Mouse (Mus musculus) kidney, embryonic 15.5 days (tissue): ENCODE data around the gene Chkb. TPM values are rescaled to one million over a fixed set of nuclear protein-coding genes. Genes with fewer than 3 reads are reported as not detected.

Experiments used
- ATAC-seq: fragments of 200-750 bp; cut with Nextera tagmentation; replicated peaks from 2 replicates; pipeline ENCODE4 v1.8.0; 2017; ENCODE audit warnings: moderate TSS enrichment; ENCODE audit not compliant: low FRiP score
- H3K27ac ChIP-seq: fragments of 300-500 bp; sonication (generic); 2 replicates; pipeline ENCODE4 v1.5.1; 2015; ENCODE audit warnings: mild to moderate bottlenecking, inconsistent platforms
- H3K27me3 ChIP-seq: fragments of 300-500 bp; sonication (generic); 2 replicates; pipeline ENCODE4 v1.6.1; 2015; ENCODE audit warnings: inconsistent platforms
- H3K36me3 ChIP-seq: fragments of 300-500 bp; sonication (generic); 2 replicates; pipeline ENCODE4 v1.6.1; 2015; ENCODE audit warnings: inconsistent platforms
- H3K4me1 ChIP-seq: fragments of 300-500 bp; sonication (generic); 2 replicates; pipeline ENCODE4 v1.6.1; 2015; ENCODE audit warnings: inconsistent platforms
- H3K4me2 ChIP-seq: fragments of 300-500 bp; sonication (generic); 2 replicates; pipeline ENCODE4 v1.6.1; 2015; ENCODE audit warnings: moderate library complexity, mild to moderate bottlenecking, inconsistent platforms
- H3K4me3 ChIP-seq: fragments of 300-500 bp; sonication (generic); replicated peaks from 2 replicates; pipeline ENCODE4 v1.5.1; 2015; ENCODE audit warnings: mild to moderate bottlenecking, inconsistent platforms
- H3K9ac ChIP-seq: fragments of 300-500 bp; sonication (generic); 2 replicates; pipeline ENCODE4 v1.6.1; 2015; ENCODE audit warnings: mild to moderate bottlenecking, inconsistent platforms
- H3K9me3 ChIP-seq: fragments of 300-500 bp; sonication (generic); replicated peaks from 2 replicates; pipeline ENCODE4 v1.6.1; 2016; ENCODE audit warnings: inconsistent platforms
- WGBS: fragments of 180-500 bp; shearing (Covaris S2); methylation state at CpG from one replicate; pipeline ENCODE4 v1.1.7; 2015; ENCODE audit warnings: mixed read lengths; 5-methylcytosine and 5-hydroxymethylcytosine counted together
- polyA plus RNA-seq: library from polyadenylated mRNA; unstranded; fragments of >200 nt; fragmentation: Nextera tagmentation; extraction: Ambion mirVana; gene quantifications from 2 replicates; pipeline ENCODE4 v1.2.1, GENCODE M21; 2015

Chkb gene
- polyA plus RNA-seq, 1 experiment from 2014 or later = 62.0 TPM

GRCm38 (mm10) chr15:89387127-89387526 is 42.6 kb downstream of the Chkb start:
- 51% methylated on average over 12 of the region's 12 CpGs for WGBS
- H3K4me3 ChIP-seq = no peak overlapping the region
- H3K27me3 ChIP-seq = peaks cover 5% of the 10 kb centered on the region

GRCm38 (mm10) chr15:89384617-89385016 is 45.1 kb downstream of the Chkb start, which contains the start of gene Klhdc7b:
Klhdc7b (plus strand) TSS chr15:89384917.
- no peak within 1 kb of the TSS for H3K4me2 ChIP-seq
- no peak within 1 kb of the TSS for H3K9ac ChIP-seq
- H3K27me3 ChIP-seq = peaks cover 24% of the 10 kb centered on the region
- H3K27ac ChIP-seq = no peak within 1 kb of the TSS
- H3K9me3 ChIP-seq = no peaks in the 10 kb centered on the region
- no peaks in the 10 kb centered on the region for H3K4me1 ChIP-seq
- 83% methylated on average over 7 of the region's 7 CpGs for WGBS
- no peaks in the 10 kb centered on the region for H3K36me3 ChIP-seq
- no peak for ATAC-seq
- H3K4me3 ChIP-seq = no peak within 1 kb of the TSS

More at GRCm38 (mm10) chr15:89387127-89387526, 42.6 kb downstream of the Chkb start:
- ATAC-seq = no peak
- no peaks in the 10 kb centered on the region for H3K9me3 ChIP-seq
- no peaks in the 10 kb centered on the region for H3K36me3 ChIP-seq
- H3K9ac ChIP-seq = no peak overlapping the region
- H3K27ac ChIP-seq = no peak overlapping the region
- H3K4me2 ChIP-seq = no peak overlapping the region
- no peaks in the 10 kb centered on the region for H3K4me1 ChIP-seq

GRCm38 (mm10) chr15:89379429-89379828 is 50.3 kb downstream of the Chkb start:
- ATAC-seq = no peak
- H3K4me2 ChIP-seq = peak overlapping the region; percentile 85
- peaks cover 63% of the 10 kb centered on the region for H3K27me3 ChIP-seq
- H3K27ac ChIP-seq = no peak overlapping the region
- H3K9ac ChIP-seq = no peak overlapping the region
- H3K9me3 ChIP-seq = no peaks in the 10 kb centered on the region
- no peaks in the 10 kb centered on the region for H3K36me3 ChIP-seq
- peaks cover 28% of the 10 kb centered on the region for H3K4me1 ChIP-seq
- H3K4me3 ChIP-seq = peak overlapping the region; percentile 44
- WGBS = 8% methylated on average over 10 of the region's 10 CpGs

- Histone ChIP-seq H3K9ac (peak within 1 kb of the TSS; percentile 38), H3K4me1 (peaks cover 33% of the 10 kb centered on the region), H3K27ac (no peak within 1 kb of the TSS), H3K27me3 (peaks cover 63% of the 10 kb centered on the region), H3K4me2 (peak within 1 kb of the TSS; percentile 85), H3K4me3 (peak within 1 kb of the TSS; percentile 44), H3K9me3 (no peaks in the 10 kb centered on the region), H3K36me3 (no peaks in the 10 kb centered on the region)
- no peak for ATAC-seq
- WGBS = under 1% methylated on average over 33 of the region's 33 CpGs
Measured at GRCm38 (mm10) chr15:89378831-89379401, 50.8 kb downstream of the Chkb start, which contains the start of gene Odf3b. Odf3b (minus strand) TSS chr15:89379282.

- ATAC-seq = no peak
- Histone ChIP-seq H3K9me3 (no peaks in the 10 kb centered on the region), H3K4me1 (peaks cover 37% of the 10 kb centered on the region), H3K27me3 (peaks cover 63% of the 10 kb centered on the region), H3K27ac (no peak overlapping the region), H3K4me3 (peak overlapping the region; percentile 44), H3K4me2 (peak overlapping the region; percentile 85), H3K9ac (peak overlapping the region; percentile 38; the same call in 1 of the 2 replicates), H3K36me3 (no peaks in the 10 kb centered on the region)
- WGBS = 12% methylated on average over 46 of the region's 46 CpGs
Measured at GRCm38 (mm10) chr15:89377938-89378828, 51.5 kb downstream of the Chkb start.

GRCm38 (mm10) chr15:89377362-89377761 is 52.3 kb downstream of the Chkb start:
- Histone ChIP-seq H3K27ac (no peak overlapping the region), H3K9ac (no peak overlapping the region), H3K4me2 (peak overlapping the region; percentile 40), H3K27me3 (peaks cover 60% of the 10 kb centered on the region), H3K4me1 (peaks cover 45% of the 10 kb centered on the region), H3K36me3 (peaks cover 4% of the 10 kb centered on the region), H3K4me3 (peak overlapping the region; percentile 4; the same call in 1 of the 2 replicates), H3K9me3 (no peaks in the 10 kb centered on the region)
- 4% methylated on average over 17 of the region's 18 CpGs for WGBS
- no peak for ATAC-seq

GRCm38 (mm10) chr15:89376957-89377356 is 52.8 kb downstream of the Chkb start, which contains the start of gene Tymp:
Tymp (minus strand) TSS chr15:89377039.
- Histone ChIP-seq H3K4me1 (peaks cover 49% of the 10 kb centered on the region), H3K27me3 (peaks cover 57% of the 10 kb centered on the region), H3K27ac (no peak within 1 kb of the TSS), H3K4me2 (peak within 1 kb of the TSS; percentile 40), H3K9me3 (no peaks in the 10 kb centered on the region), H3K36me3 (peaks cover 8% of the 10 kb centered on the region), H3K4me3 (peak within 1 kb of the TSS; percentile 4; the same call in 1 of the 2 replicates), H3K9ac (no peak within 1 kb of the TSS)
- ATAC-seq = no peak
- 19% methylated on average over 16 of the region's 16 CpGs for WGBS

Other genes with a start within 250 kb of the Chkb start
- gene Plxnb2, start 249.1 kb downstream of the Chkb start, polyA plus RNA-seq = 138 and 160 TPM in 2 replicates
- gene Dennd6b, start 233.4 kb downstream of the Chkb start, polyA plus RNA-seq = 17.0 and 19.2 TPM in 2 replicates
- gene Ppp6r2, start 218.4 kb downstream of the Chkb start, polyA plus RNA-seq = 22.7 and 26.9 TPM in 2 replicates
- 42.6 and 51.4 TPM in 2 replicates for gene Sbf1, start 114.6 kb downstream of the Chkb start, polyA plus RNA-seq
- gene Adm2, start 107.2 kb downstream of the Chkb start, polyA plus RNA-seq = 0.71 and 0.74 TPM in 2 replicates
- gene Miox, start 95.5 kb downstream of the Chkb start, polyA plus RNA-seq = 6.8 and 7.1 TPM in 2 replicates
- 54.1 and 67.9 TPM in 2 replicates for gene Lmf2, start 74.2 kb downstream of the Chkb start, polyA plus RNA-seq
- gene Ncaph2, start 74.2 kb downstream of the Chkb start, polyA plus RNA-seq = 147 and 155 TPM in 2 replicates
- 7.9 and 8.2 TPM in 2 replicates for gene Sco2, start 56.1 kb downstream of the Chkb start, polyA plus RNA-seq
- 1.3 and 1.4 TPM in 2 replicates for gene Tymp, start 52.9 kb downstream of the Chkb start, polyA plus RNA-seq
- gene Odf3b, start 50.6 kb downstream of the Chkb start, polyA plus RNA-seq = 0.82 and 0.83 TPM in 2 replicates
- gene Klhdc7b, start 45.0 kb downstream of the Chkb start, polyA plus RNA-seq = not detected in 2 replicates
- not detected in 2 replicates for gene Syce3, start 19.4 kb downstream of the Chkb start, polyA plus RNA-seq
- gene Cpt1b, start 4.0 kb downstream of the Chkb start, polyA plus RNA-seq = 3.9 and 4.4 TPM in 2 replicates
- gene C730034F03Rik, start 319 bp downstream of the Chkb start, polyA plus RNA-seq = 3.7 and 3.8 TPM in 2 replicates
- 0.15 TPM in 1 of 2 replicates, not detected in the other for gene Gm44502, start 212 bp downstream of the Chkb start, polyA plus RNA-seq
- gene Mapk8ip2, start 24.0 kb upstream of the Chkb start, polyA plus RNA-seq = 0.77 and 1.7 TPM in 2 replicates
- gene Arsa, start 47.5 kb upstream of the Chkb start, polyA plus RNA-seq = 14.4 and 18.7 TPM in 2 replicates
- gene Shank3, start 69.7 kb upstream of the Chkb start, polyA plus RNA-seq = 1.8 and 2.2 TPM in 2 replicates
- 0.22 and 0.27 TPM in 2 replicates for gene Acr, start 138.4 kb upstream of the Chkb start, polyA plus RNA-seq
- gene Rabl2, start 162.0 kb upstream of the Chkb start, polyA plus RNA-seq = 53.9 and 55.9 TPM in 2 replicates